Mouse (Mus musculus): ENCODE results near the gene Scaper. TPM values are rescaled to one million over a fixed set of nuclear protein-coding genes. Genes with fewer than 3 reads are reported as not detected.
A peak's percentile ranks its signal among the peaks of the same experiment; 100 is the strongest.

Scaper gene
- polyA plus RNA-seq, 2 experiments: 8.2 to 15.1 TPM

DNA sequence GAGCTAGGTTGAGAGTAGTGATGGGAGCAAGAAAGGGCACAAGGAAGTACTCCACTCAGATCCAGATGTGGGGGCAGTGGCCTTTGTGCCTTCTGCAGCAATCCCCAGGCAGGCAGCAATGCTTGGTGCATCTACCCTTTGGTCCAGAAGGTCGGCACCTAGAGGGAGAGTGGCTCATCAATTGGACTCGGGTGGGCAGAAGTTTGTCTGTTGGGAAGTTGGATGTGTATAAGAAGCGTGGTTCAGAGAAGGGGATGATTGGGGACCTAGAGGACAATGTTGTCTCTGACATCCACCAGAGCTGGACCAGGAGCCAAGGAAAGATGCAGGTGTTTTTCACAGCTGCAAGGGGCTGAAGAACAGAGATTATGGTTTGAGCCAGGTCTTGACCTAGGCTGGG, 389.0 kb downstream of the Scaper start:
- Histone ChIP-seq H3K4me2 (replicated peaks; ENCODE audit: low read depth, low read length, severe bottlenecking) (no peak overlapping the region), H3K27me3 (ENCODE audit: control insufficient read depth, insufficient read depth, low read length) (peaks cover 61% of the 10 kb centered on the region), H3K36me3 (ENCODE audit: control insufficient read depth, insufficient read depth, low read length) (no peaks in the 10 kb centered on the region), H3K27ac (replicated peaks; ENCODE audit: low read depth, low read length) (no peak overlapping the region), H3K9ac (ENCODE audit: low read depth, low read length, severe bottlenecking) (no peak overlapping the region), H3K4me3 (replicated peaks; ENCODE audit: low read length) (no peak overlapping the region), H3K9me3 (ENCODE audit: control insufficient read depth, low read length) (no peaks in the 10 kb centered on the region), H3K4me1 (ENCODE audit: control insufficient read depth, insufficient read depth, low read length) (peaks cover 14% of the 10 kb centered on the region)
- no peak for TF ChIP-seq POLR2A (IDR thresholded peaks at IDR 0.05; ENCODE audit: borderline replicate concordance, extremely low read depth, insufficient read depth, insufficient read length)
- DNase-seq (ENCODE audit: low spot score) (peak; percentile 1), ATAC-seq (ENCODE audit: low FRiP score, low read depth) (no peak)
- WGBS: 21% methylated on average over 3 of the region's 3 CpGs

DNA sequence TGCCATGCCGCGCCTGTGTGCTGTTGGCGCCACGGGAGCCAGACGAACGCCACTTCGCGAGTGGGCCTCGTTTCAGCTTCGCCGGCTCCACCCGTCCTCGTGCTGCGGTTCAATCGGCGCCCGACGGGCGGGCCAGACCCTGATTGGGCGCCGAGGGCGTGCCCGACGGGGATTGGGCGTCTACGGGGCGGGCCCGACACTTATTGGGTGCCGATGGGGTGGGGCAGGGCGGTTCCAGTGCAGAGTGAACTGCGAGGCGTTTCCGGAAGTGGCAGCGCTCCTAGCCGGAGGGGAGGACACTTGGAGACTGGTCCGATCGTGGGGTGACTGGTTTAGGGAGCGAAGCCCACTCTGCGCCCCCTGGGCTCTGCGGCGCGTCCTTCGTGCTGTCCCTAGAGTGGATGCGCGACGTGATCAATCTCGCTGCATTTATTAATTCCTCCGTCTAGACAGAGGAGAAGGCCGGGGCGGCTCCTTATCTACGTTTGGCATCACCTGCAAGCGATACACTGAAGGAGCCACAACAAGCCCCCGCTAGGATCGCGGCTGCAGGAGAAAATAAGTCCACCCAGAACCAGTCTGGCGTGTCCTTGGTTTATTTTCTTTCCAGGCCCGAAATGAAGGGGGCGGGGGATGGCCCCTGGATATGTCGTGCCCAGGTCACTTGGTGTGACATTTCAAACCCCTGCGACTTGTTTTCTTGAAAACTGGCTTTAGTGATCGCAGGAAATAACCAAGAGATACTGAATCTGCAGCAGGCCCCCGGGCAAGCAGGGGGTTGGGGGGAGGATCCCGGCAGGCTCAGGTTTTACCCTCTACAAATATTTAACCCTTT, 391.5 kb downstream of the Scaper start:
- ATAC-seq (ENCODE audit: low FRiP score, low read depth) (peak; percentile 50; the same call in 1 of the 2 replicates), DNase-seq (ENCODE audit: low spot score) (peak; percentile 27)
- Histone ChIP-seq H3K4me2 (replicated peaks; ENCODE audit: low read depth, low read length, severe bottlenecking) (peak overlapping the region; percentile 45), H3K4me3 (replicated peaks; ENCODE audit: low read length) (peak overlapping the region; percentile 31), H3K9ac (ENCODE audit: low read depth, low read length, severe bottlenecking) (no peak overlapping the region), H3K27me3 (ENCODE audit: control insufficient read depth, insufficient read depth, low read length) (peaks cover 83% of the 10 kb centered on the region), H3K36me3 (ENCODE audit: control insufficient read depth, insufficient read depth, low read length) (no peaks in the 10 kb centered on the region), H3K9me3 (ENCODE audit: control insufficient read depth, low read length) (no peaks in the 10 kb centered on the region), H3K27ac (replicated peaks; ENCODE audit: low read depth, low read length) (no peak overlapping the region), H3K4me1 (ENCODE audit: control insufficient read depth, insufficient read depth, low read length) (peaks cover 26% of the 10 kb centered on the region)
- no peak for TF ChIP-seq POLR2A (IDR thresholded peaks at IDR 0.05; ENCODE audit: borderline replicate concordance, extremely low read depth, insufficient read depth, insufficient read length)
- 2% methylated on average over 55 of the region's 63 CpGs for WGBS

- Histone ChIP-seq H3K4me1 (ENCODE audit: control insufficient read depth, insufficient read depth, low read length) (peaks cover 26% of the 10 kb centered on the region), H3K27ac (replicated peaks; ENCODE audit: low read depth, low read length) (no peak overlapping the region), H3K9ac (ENCODE audit: low read depth, low read length, severe bottlenecking) (no peak overlapping the region), H3K36me3 (ENCODE audit: control insufficient read depth, insufficient read depth, low read length) (no peaks in the 10 kb centered on the region), H3K9me3 (ENCODE audit: control insufficient read depth, low read length) (no peaks in the 10 kb centered on the region), H3K4me2 (replicated peaks; ENCODE audit: low read depth, low read length, severe bottlenecking) (peak overlapping the region; percentile 45), H3K27me3 (ENCODE audit: control insufficient read depth, insufficient read depth, low read length) (peaks cover 85% of the 10 kb centered on the region), H3K4me3 (replicated peaks; ENCODE audit: low read length) (peak overlapping the region; percentile 31)
- WGBS: 5% methylated on average over 39 of the region's 41 CpGs
- no peak for ATAC-seq (ENCODE audit: low FRiP score, low read depth)
- no peak for DNase-seq (ENCODE audit: low spot score)
- no peak for TF ChIP-seq POLR2A (IDR thresholded peaks at IDR 0.05; ENCODE audit: borderline replicate concordance, extremely low read depth, insufficient read depth, insufficient read length)
Observed at GRCm38 (mm10) chr9:55545556-55546175, 392.3 kb downstream of the Scaper start.

DNA sequence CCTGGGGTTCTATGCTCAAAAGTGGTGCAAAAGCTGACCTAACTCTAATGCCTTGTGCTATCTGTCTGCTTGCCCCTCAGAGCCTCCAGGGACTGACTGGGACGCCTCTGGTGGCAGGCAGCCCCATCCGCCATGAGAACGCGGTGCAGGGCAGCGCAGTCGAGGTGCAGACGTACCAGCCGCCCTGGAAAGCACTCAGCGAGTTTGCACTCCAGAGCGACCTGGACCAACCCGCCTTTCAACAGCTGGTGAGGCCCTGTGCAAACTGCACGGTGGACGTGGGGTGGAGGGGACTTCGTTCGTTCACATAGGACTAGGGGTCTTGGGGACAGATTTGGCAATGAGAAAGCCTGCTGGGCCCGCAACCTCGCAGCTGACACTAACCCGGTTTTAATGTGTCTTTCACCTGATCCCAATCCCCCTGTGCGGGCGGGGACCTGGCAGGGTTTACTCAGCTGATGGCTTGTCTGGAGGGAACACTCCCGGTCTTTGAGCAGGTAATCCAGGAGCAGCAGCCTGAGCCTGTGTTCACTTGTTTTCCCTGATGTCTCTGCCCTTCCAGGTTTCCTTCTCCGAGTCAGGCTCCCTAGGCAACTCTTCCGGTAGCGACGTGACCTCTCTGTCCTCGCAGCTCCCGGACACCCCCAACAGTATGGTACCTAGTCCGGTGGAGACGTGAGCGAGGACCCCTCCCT, 392.9 kb downstream of the Scaper start:
- TF ChIP-seq POLR2A (IDR thresholded peaks at IDR 0.05; ENCODE audit: borderline replicate concordance, extremely low read depth, insufficient read depth, insufficient read length): no peak
- Histone ChIP-seq H3K4me1 (ENCODE audit: control insufficient read depth, insufficient read depth, low read length) (peaks cover 26% of the 10 kb centered on the region), H3K36me3 (ENCODE audit: control insufficient read depth, insufficient read depth, low read length) (no peaks in the 10 kb centered on the region), H3K27ac (replicated peaks; ENCODE audit: low read depth, low read length) (no peak overlapping the region), H3K9ac (ENCODE audit: low read depth, low read length, severe bottlenecking) (no peak overlapping the region), H3K4me3 (replicated peaks; ENCODE audit: low read length) (peak overlapping the region; percentile 4), H3K4me2 (replicated peaks; ENCODE audit: low read depth, low read length, severe bottlenecking) (peak overlapping the region; percentile 45; the same call in 1 of the 2 replicates), H3K27me3 (ENCODE audit: control insufficient read depth, insufficient read depth, low read length) (peaks cover 88% of the 10 kb centered on the region), H3K9me3 (ENCODE audit: control insufficient read depth, low read length) (no peaks in the 10 kb centered on the region)
- DNase-seq (ENCODE audit: low spot score) (peak; percentile 18), ATAC-seq (ENCODE audit: low FRiP score, low read depth) (no peak)
- WGBS: 1% methylated on average over 29 of the region's 30 CpGs

GRCm38 (mm10) chr9:55543703-55544401, 394.1 kb downstream of the Scaper start:
- peaks cover 88% of the 10 kb centered on the region for H3K27me3 ChIP-seq (ENCODE audit: control insufficient read depth, insufficient read depth, low read length)
- TF ChIP-seq POLR2A (IDR thresholded peaks at IDR 0.05; ENCODE audit: borderline replicate concordance, extremely low read depth, insufficient read depth, insufficient read length): no peak
- H3K4me3 ChIP-seq (replicated peaks; ENCODE audit: low read length): peak overlapping the region; percentile 20
- peaks cover 26% of the 10 kb centered on the region for H3K4me1 ChIP-seq (ENCODE audit: control insufficient read depth, insufficient read depth, low read length)
- H3K27ac ChIP-seq (replicated peaks; ENCODE audit: low read depth, low read length): no peak overlapping the region
- no peaks in the 10 kb centered on the region for H3K9me3 ChIP-seq (ENCODE audit: control insufficient read depth, low read length)
- no peaks in the 10 kb centered on the region for H3K36me3 ChIP-seq (ENCODE audit: control insufficient read depth, insufficient read depth, low read length)
- peak overlapping the region; percentile 28 for H3K4me2 ChIP-seq (replicated peaks; ENCODE audit: low read depth, low read length, severe bottlenecking)
- DNase-seq (ENCODE audit: low spot score) (peak; percentile 11), ATAC-seq (ENCODE audit: low FRiP score, low read depth) (no peak)
- no peak overlapping the region for H3K9ac ChIP-seq (ENCODE audit: low read depth, low read length, severe bottlenecking)
- WGBS: 2% methylated on average over 46 of the region's 46 CpGs

Data from limb, embryonic 14.5 days (tissue).